Mouse (Mus musculus): ENCODE data around the gene Rpap2.

DNA sequence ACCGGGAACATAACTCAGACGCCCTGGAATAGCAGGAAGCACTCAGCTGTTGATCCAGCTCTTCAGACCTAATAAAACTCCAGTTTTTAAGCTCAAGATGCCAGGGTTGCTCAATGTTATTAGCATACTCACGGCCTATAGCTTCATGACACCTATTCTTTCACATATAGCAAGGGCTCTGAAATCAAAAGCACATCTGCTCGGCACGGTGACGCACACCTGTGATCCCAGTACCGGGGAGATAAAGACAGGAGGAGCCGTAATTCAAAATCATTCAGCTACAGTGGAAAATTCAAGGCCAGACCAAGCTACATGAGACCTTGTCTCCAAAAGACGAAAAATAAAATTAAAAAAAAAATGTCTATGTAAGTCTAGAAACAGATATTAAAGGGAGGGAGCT lies 104.5 kb downstream of the Rpap2 start:
- no peak for TF ChIP-seq NELFE (IDR thresholded peaks at IDR 0.05; ENCODE audit: low read depth, low read length)
- no peak for TF ChIP-seq USF1 (IDR thresholded peaks at IDR 0.05; ENCODE audit: low read depth, low read length)
- no peak for TF ChIP-seq CTCF (conservative IDR thresholded peaks at IDR 0.05 in 1 of 2, IDR thresholded peaks at IDR 0.05 in 1 of 2; ENCODE audit: low read depth in 2 of 2, low read length in 2 of 2)
- TF ChIP-seq KAT2A (IDR thresholded peaks at IDR 0.05; ENCODE audit: insufficient replicate concordance, low read length): no peak
- TF ChIP-seq MXI1 (IDR thresholded peaks at IDR 0.05; ENCODE audit: low read depth, low read length): no peak
